Mouse (Mus musculus): ENCODE measurements around the gene Mrpl20. TPM values are rescaled to one million over a fixed set of nuclear protein-coding genes. Genes with fewer than 3 reads are reported as not detected.

Gene Mrpl20
- total RNA-seq (2014; fragmentation: Nextera tagmentation) (189 and 239 TPM in 2 replicates), total RNA-seq (2017) (78.5 and 90.1 TPM in 2 replicates)

GRCm38 (mm10) chr4:155802741-155803339 is at the start of gene Mrpl20:
Mrpl20 (plus strand) TSS chr4:155802878.
- ATAC-seq (replicated peaks; ENCODE audit: low FRiP score, low TSS enrichment, poor library complexity, severe bottlenecking) = peak; percentile 67

- no peak for ATAC-seq (replicated peaks; ENCODE audit: low FRiP score, low TSS enrichment, poor library complexity, severe bottlenecking)
These were observed 45.7 kb upstream of the Mrpl20 start for GRCm38 (mm10) chr4:155757011-155757410.

- ATAC-seq (replicated peaks; ENCODE audit: low FRiP score, low TSS enrichment, poor library complexity, severe bottlenecking) = peak; percentile 67
These were observed 42.6 kb upstream of the Mrpl20 start for GRCm38 (mm10) chr4:155759862-155760612.

GRCm38 (mm10) chr4:155760613-155761355 is 41.9 kb upstream of the Mrpl20 start, which contains the start of gene Atad3a:
Atad3a (minus strand) TSS chr4:155761093.
- ATAC-seq (replicated peaks; ENCODE audit: low FRiP score, low TSS enrichment, poor library complexity, severe bottlenecking) = peak; percentile 97

- ATAC-seq (replicated peaks; ENCODE audit: low FRiP score, low TSS enrichment, poor library complexity, severe bottlenecking) = peak; percentile 46
These were observed 41.1 kb upstream of the Mrpl20 start for GRCm38 (mm10) chr4:155761356-155762099.

- no peak for ATAC-seq (replicated peaks; ENCODE audit: low FRiP score, low TSS enrichment, poor library complexity, severe bottlenecking)
These were observed 40.3 kb upstream of the Mrpl20 start for GRCm38 (mm10) chr4:155762357-155762756.

GRCm38 (mm10) chr4:155769496-155769879 is 33.2 kb upstream of the Mrpl20 start:
- no peak for ATAC-seq (replicated peaks; ENCODE audit: low FRiP score, low TSS enrichment, poor library complexity, severe bottlenecking)

GRCm38 (mm10) chr4:155769880-155770512 is 32.7 kb upstream of the Mrpl20 start:
- ATAC-seq (replicated peaks; ENCODE audit: low FRiP score, low TSS enrichment, poor library complexity, severe bottlenecking) = peak; percentile 75

GRCm38 (mm10) chr4:155770626-155771025 is 32.1 kb upstream of the Mrpl20 start:
- ATAC-seq (replicated peaks; ENCODE audit: low FRiP score, low TSS enrichment, poor library complexity, severe bottlenecking) = no peak

GRCm38 (mm10) chr4:155771706-155772105 is 31.0 kb upstream of the Mrpl20 start:
- no peak for ATAC-seq (replicated peaks; ENCODE audit: low FRiP score, low TSS enrichment, poor library complexity, severe bottlenecking)

- ATAC-seq (replicated peaks; ENCODE audit: low FRiP score, low TSS enrichment, poor library complexity, severe bottlenecking) = no peak
These were observed 29.9 kb upstream of the Mrpl20 start for GRCm38 (mm10) chr4:155772786-155773185.

GRCm38 (mm10) chr4:155773335-155774078 is 29.2 kb upstream of the Mrpl20 start:
- ATAC-seq (replicated peaks; ENCODE audit: low FRiP score, low TSS enrichment, poor library complexity, severe bottlenecking) = no peak

- peak; percentile 83 for ATAC-seq (replicated peaks; ENCODE audit: low FRiP score, low TSS enrichment, poor library complexity, severe bottlenecking)
These were observed 28.4 kb upstream of the Mrpl20 start, which contains the start of gene Vwa1 for GRCm38 (mm10) chr4:155774280-155774754. Vwa1 (minus strand) TSS chr4:155774698.

GRCm38 (mm10) chr4:155774971-155775740 is 27.5 kb upstream of the Mrpl20 start:
- no peak for ATAC-seq (replicated peaks; ENCODE audit: low FRiP score, low TSS enrichment, poor library complexity, severe bottlenecking)

GRCm38 (mm10) chr4:155775855-155776254 is 26.8 kb upstream of the Mrpl20 start:
- no peak for ATAC-seq (replicated peaks; ENCODE audit: low FRiP score, low TSS enrichment, poor library complexity, severe bottlenecking)

- no peak for ATAC-seq (replicated peaks; ENCODE audit: low FRiP score, low TSS enrichment, poor library complexity, severe bottlenecking)
These were observed 25.9 kb upstream of the Mrpl20 start for GRCm38 (mm10) chr4:155776704-155777335.

GRCm38 (mm10) chr4:155777816-155778215 is 24.9 kb upstream of the Mrpl20 start:
- ATAC-seq (replicated peaks; ENCODE audit: low FRiP score, low TSS enrichment, poor library complexity, severe bottlenecking) = peak; percentile 27; the same call in 1 of the 2 replicates

Data from megakaryocyte-erythroid progenitor cell, adult 5-6 weeks (primary cell).